Mouse (Mus musculus): ENCODE measurements at regions not wholly inside any gene's neighbourhood (a gene's known extent, or its start where the extent isn't known, plus 50 kb on each side); places are given as distances from the start of the nearest gene placed in this dataset.

- in situ Hi-C loops (cut with MboI; ENCODE audit: unreplicated experiment in 2 of 2) = no loop called here
Observed at GRCm38 (mm10) chrX:10911127-10912061, 196.6 kb downstream of the Mid1ip1 start.
